Mouse (Mus musculus) megakaryocyte-erythroid progenitor cell, adult 5-6 weeks (primary cell): Measurements from ENCODE around the gene Gpx2. TPM values are rescaled to one million over a fixed set of nuclear protein-coding genes. Genes with fewer than 3 reads are reported as not detected.

Experiments used
- ATAC-seq: replicated peaks from 2 replicates; pipeline ENCODE4 v1.8.0; 2016; ENCODE audit warnings: mild to moderate bottlenecking, inconsistent platforms; ENCODE audit not compliant: severe bottlenecking, poor library complexity, low FRiP score, low TSS enrichment
- total RNA-seq, 2 experiments: library from RNA; stranded (forward) in 1 of 2; stranded (reverse) in 1 of 2; fragments of 200-1000, 215-1000 nt in 1 of 2; fragments of >200 nt in 1 of 2; fragmentation: Nextera tagmentation in 1 of 2; gene quantifications; 2 replicates each; pipeline ENCODE4 v1.2.3; 2014 to 2017

Gpx2 gene
- total RNA-seq, 2 experiments from 2014 or later, result not detected

DNA sequence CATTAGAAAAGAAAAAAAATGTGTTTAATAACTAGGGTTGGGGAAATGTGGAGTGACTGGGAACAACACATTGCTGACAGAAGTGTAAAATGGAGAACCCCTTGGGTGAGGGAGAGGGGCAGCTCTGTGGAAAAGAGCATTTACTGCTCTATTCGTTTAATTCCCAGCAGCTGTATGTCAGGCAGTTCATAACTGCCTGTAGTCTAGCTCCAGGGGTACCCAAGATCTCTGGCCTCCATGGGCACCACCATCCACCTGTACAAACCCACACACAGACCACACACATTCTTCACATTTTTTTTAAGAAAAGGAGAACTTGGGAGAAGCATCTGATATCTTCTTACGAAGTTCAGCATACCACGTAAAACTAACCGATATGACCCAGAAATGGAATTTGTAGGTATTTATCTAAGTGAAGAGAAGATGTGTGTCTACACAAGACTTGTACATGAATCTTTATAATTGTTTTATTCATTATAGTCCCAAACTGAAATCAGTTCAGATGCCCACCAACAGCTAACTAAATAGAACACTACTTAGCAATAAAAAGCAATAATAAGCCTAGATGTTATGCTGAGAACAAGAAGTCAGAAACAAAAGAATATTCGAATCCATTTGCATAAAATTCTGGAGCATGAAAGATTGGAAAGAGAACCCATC, 24.4 kb downstream of the Gpx2 start:
- ATAC-seq, result no peak

DNA sequence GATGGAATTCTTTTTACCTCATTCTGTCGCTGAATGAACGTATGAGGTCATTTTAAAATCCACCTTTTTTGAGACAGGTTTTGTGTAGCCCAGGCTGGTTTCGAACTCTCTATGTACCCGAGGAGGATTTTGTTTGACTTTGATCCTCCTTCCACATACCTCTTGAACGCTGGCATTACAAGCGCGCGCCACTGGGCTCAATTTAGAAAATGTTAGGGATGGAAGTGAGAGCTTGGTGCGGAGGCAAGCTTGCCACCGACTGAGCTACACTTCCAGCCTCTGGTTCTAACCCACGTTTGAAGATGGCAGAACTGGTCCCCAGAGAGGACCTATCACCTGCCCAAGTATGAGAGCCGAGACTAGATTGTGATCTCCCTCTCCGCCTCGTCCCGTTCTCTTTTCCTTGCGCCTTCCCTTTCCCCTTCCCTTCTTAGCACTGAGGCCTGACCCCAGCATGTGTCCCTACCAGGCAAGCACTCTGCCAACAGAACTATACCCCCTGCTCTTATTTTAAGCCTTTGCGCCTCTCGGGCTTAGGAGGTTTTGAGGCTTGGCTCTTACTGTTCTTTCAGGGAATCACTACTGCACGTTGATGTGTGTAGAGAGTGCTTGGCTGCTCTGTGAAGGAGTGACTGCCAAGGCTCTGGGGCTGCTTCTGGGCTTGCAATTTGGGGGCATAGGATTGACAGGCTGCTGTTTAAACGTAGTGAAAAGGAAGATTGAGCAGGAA, 29.3 kb downstream of the Gpx2 start:
- 0 out of 2 replicates have a peak, but pooled peaks have one; percentile 2 for ATAC-seq

DNA sequence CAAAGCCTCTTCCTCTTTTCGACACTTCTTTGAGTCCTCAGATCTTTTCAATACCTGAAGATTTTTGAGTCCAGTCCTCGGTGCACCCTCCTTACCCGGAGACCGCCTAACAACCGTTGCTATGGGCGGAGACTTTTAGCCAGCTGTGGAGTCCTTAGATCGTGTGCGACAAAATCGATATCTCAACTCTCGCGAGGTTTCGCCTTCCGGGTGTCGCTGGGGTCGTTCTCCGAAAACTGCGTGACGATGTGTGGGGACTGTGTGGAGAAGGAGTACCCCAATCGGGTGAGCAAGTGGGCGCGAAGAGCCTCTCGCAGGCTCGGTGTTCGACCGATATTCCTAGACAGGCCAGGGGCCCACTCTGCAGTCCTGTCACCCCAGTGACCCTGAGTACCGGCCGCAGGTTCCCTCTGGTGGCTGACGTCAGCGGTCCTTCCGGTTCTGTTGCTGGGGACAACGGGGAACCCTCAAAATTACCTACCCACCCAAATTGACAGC, 30.0 kb downstream of the Gpx2 start, which contains the start of the genes Churc1 and Fntb:
TSS of gene Churc1 (plus strand) at position 185 of the 498 bp plus-strand sequence.
TSS of gene Fntb (plus strand) at position 236 of the 498 bp plus-strand sequence.
- peak; percentile 99 for ATAC-seq

DNA sequence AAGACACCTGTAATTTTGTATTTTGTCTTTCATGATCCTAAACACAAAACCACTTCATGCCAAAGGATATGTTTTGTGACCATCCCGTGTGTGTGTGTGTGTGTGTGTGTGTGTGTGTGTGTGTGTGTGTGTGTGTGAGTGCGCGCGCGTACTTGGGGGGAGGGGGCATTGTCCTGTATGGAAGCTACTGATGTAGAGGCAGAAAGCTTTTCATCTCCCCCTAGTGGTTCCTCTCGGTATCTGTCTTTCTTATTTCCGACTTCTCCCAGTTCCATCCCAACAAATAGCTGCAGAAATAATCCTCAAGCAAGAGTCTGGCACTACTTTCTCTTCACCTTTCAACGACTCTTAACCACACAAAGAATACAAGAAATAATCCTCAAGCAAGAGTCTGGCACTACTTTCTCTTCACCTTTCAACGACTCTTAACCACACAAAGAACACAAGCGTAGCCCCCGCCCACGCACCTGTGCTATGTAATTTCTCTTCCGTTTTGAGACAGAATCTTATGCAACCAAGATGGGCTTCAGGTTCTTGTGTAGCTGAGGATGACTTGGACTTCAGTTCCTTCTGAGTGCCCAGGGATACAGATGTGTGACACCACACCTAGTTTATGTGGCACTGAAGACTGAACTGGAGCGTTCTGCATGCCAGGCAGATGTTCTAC, 42.6 kb downstream of the Gpx2 start:
- 0 out of 2 replicates have a peak, but pooled peaks have one; percentile 50 for ATAC-seq

DNA sequence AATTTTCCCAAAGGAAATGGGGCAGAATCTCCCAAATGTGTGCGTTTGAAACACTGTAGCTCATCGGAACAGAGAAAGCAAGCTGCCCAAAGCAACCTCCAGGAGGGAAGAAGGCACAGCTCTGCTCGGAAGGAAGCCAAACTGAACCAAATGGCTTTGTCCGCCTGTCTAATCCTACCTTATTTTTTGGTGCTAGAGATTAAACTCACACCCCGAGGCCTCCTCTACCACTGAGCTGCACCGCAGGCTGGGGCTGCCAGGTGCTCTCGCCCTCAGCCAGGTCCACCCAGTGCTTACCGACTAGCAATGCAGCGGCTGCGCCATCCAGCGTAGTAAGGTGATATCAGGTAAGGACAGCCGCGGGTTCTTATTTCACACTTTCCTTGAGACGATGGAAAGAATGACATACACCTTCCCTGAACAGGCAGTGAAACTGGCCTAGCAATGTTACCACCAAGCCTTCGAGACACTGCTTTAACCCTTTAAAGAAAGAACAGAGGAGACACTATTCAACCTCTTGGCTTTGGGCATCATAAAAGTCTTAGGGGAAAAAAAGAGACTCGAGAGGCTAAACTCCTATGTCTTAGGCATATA, 44.4 kb downstream of the Gpx2 start:
- ATAC-seq, result no peak

Other genes starting within 250 kb of the Gpx2 start
- 40.8 and 44.0 TPM in 2 replicates for gene Sptb, start 85.0 kb downstream of the Gpx2 start, total RNA-seq (2014; fragmentation: Nextera tagmentation)
- 25.2 and 45.2 TPM in 2 replicates for gene Sptb, start 85.0 kb downstream of the Gpx2 start, total RNA-seq (2017)
- gene Churc1, start 30.0 kb downstream of the Gpx2 start, total RNA-seq (2014; fragmentation: Nextera tagmentation), result 136 and 145 TPM in 2 replicates
- gene Churc1, start 30.0 kb downstream of the Gpx2 start, total RNA-seq (2017), result 48.9 and 57.3 TPM in 2 replicates
- gene Fntb, start 30.0 kb downstream of the Gpx2 start, total RNA-seq (2014; fragmentation: Nextera tagmentation), result 27.2 and 31.1 TPM in 2 replicates
- gene Fntb, start 30.0 kb downstream of the Gpx2 start, total RNA-seq (2017), result 5.0 and 15.4 TPM in 2 replicates
- gene Rab15, start 27.4 kb upstream of the Gpx2 start, total RNA-seq (2014; fragmentation: Nextera tagmentation), result not detected in 2 replicates
- not detected in 2 replicates for gene Rab15, start 27.4 kb upstream of the Gpx2 start, total RNA-seq (2017)
- gene Max, start 166.6 kb upstream of the Gpx2 start, total RNA-seq (2014; fragmentation: Nextera tagmentation), result 108 and 111 TPM in 2 replicates
- gene Max, start 166.6 kb upstream of the Gpx2 start, total RNA-seq (2017), result 91.3 and 139 TPM in 2 replicates